Mouse (Mus musculus): ENCODE results near the gene Erc2. TPM values are rescaled to one million over a fixed set of nuclear protein-coding genes. Genes with fewer than 3 reads are reported as not detected.

Gene Erc2
- total RNA-seq, 2 experiments from 2014 or later, result 0.28 to 0.54 TPM

DNA sequence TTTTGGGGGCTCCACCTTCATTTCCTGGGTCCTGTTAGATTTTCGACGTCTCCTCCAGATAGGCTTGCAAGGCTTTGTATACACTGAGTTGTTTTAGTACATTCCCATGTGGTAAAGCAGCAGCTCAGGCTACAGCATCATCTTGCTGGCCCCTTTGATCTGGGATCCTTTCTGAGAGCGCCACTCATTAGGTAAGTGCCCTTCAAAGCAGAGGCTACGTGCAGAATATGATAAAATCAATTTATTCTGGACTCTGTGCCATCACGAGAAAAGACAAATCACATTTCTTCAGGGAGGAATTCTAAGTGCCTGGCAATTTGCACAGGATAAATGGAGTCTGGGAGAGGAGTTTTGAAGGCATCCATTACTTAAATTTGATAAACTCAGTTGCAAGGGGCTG, 525.0 kb downstream of the Erc2 start:
- intact Hi-C loops (cut with DNase I), result no loop called here
- no peak for DNase-seq

DNA sequence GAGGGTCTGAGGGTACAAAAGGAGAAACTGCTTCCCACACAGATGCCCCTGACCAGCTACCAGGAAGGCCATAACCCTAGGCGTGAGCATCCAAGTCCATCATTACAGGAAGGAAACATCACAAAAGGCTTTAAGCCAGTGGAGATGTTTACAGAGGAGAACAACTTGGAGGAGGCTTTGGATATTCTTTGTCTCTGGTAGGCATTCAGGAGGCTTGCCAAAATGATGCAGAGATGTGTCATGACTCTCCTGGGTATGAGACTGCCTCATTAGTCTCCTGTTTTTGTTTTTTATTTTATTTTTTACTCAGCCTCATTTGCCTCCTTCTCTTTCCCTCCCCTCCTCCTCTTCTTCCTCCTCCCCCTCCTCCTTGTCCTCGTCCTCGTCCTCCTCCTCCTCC, 528.7 kb downstream of the Erc2 start:
- no peak for DNase-seq

DNA sequence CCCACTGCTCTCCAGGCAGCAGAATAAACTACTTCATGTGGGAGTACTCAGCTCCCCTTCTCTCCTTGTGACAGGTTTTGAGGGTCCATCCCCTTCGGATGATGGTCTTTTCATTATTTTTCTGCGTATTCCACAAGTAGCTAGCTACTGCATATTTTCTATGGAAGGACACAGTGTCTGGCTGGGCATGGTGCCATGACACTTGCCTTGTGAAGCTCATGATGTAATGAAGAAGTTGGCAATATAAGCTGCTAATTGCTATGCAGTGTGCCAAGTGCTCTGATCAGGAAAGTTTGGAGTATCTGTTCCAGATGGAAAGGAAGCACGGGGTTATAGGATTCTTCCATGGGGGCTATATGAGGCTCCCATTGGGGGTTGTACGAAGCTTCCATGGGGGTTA, 533.5 kb downstream of the Erc2 start:
- peak in 1 of 2 experiments; percentile 24 for DNase-seq
- intact Hi-C loops (cut with DNase I), result no loop called here

More for the DNA sequence above, 528.7 kb downstream of the Erc2 start:
- intact Hi-C loops (cut with DNase I), result no loop called here

DNA sequence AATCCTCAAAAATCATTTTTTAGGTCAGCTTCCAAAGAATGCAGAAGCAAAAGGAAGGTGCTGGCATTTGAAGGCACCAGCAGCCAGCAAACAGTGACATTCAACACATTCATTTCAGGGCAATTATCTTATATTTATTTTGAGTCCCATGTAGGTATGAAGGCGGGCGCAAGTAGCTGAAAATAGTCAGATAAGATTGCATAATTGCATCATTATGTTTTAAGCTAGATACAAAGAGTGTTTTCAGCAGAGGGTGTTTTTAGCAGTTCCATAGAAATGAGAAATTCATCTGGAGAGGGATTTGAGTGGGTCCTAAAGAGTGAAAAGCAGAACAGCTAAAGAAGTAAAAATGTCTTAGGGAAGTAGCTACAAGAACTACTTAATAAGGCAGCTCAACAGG, 538.6 kb downstream of the Erc2 start:
- no peak for DNase-seq
- intact Hi-C loops (cut with DNase I), result no loop called here

DNA sequence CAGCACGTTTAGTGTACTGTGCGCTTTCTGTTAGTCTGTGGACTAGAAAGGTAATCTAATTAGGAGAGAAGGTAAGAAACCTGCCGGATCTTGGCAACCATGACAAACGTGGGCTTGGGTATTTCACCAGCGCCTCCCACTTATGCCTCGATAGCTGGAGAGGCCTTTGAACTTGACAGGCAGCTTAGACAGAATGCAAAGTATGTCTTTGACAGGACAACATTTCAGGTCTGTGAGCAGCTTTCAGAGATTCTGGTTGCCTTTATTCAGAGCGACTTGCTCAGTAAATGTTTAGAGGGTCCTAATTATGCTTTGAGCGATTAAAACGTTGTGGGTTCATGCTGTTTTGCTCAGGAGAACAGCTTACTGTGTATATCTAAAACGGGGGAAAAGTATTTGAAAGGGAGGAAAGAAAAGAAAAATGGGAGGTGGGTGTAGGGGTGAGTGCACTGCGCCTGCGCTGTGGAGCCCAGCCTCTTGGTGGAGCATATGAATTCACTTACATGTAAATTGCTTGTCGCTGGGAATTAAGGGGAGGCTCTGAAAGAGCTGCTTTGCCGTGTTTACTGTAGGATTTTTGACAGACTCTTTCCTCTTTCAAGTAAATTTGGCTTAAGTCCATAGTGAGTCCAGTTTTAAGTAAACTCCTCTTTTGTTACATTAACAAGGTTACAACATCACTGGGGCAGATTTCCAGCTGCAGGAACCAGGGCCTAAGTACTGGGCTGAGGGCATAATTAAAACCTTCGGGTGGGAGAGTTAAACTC, 542.6 kb downstream of the Erc2 start:
- no peak for DNase-seq
- intact Hi-C loops (cut with DNase I), result no loop called here

DNA sequence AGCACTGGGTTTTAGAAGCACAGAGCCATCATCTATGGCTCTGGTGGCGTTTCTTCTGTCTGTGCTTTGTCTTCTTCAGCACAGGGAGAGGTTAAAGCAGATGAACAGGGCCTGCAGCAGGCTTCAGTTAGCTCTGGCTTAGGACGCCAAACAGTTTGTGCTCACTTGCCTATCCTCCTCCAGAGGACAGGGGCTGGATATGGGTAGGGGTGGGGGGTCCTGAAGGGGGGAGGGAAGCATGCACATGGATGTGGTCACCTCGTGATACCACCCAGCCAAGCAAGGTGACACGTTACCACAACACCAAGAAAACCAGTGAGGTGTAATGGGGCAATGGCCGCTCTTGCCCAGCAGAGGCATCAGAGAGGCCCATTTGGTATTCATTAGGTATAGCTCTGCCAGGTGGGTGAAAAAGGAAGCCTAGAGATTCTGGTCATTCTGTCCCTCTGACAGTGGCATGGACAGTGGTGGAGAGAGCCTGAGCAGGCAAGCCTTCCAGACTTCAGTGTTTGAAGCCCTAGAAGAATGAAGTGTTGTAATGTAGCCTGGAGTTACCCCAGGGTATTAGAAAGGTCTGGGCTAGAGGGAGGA, 543.5 kb downstream of the Erc2 start:
- DNase-seq, result no peak
- intact Hi-C loops (cut with DNase I), result no loop called here

DNA sequence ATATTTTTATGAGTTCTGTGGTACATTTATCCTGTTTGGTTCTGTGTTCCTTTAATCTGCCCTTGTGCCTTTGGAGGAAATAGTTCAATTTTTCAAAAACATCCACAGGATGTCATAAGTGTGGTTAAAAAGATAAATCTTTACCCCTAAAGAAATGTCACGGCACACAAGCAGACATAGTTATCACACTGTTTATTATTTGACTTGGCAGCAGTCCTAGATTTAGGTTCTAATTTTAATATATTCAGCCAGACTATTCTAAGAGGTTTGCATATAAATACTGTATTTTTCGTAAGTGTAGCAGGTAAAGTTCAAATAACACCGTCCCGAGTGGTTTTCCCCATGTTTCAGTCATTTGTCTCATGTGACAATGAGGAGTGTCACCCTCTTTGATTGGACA, 548.5 kb downstream of the Erc2 start:
- intact Hi-C loops (cut with DNase I), result no loop called here
- DNase-seq, result no peak

DNA sequence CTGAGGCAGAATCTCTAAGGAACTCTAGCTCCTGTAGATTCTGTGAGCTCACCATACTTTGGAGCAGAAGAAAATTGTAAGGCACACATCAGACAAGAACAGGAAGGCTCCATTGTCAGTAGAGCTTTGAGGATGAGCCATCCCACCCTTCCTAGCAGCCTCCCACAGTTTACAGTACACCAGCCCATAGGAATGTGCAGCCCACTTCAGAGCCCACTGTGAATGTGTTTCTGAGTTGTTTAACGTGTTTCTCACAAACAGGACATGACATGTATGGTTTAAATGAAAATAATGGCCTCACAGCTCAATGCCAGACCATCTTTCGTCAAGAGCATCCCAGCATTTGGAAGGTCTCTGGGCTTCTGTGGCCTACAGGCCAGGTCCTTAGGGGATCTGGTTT, 549.1 kb downstream of the Erc2 start:
- DNase-seq, result no peak
- intact Hi-C loops (cut with DNase I), result no loop called here

DNA sequence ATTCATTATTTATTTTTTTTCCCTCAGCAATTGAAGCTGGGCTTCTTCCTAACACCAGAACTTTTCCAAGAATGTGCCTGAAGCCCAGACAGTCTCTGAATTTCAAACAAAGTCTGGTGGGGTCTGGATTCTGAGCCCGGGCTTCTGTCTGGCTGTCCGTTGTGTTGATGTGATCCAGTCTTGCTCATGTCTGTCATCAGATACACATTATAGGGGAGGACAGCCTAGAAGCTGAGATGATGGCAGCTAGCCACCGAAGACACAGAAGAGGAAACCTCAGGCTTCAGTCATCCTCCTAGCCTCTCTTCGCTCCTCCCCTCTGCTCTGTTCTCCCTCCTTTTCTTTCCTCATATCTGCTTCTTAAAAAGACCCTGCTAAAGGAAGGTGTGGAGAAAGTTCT, 551.5 kb downstream of the Erc2 start:
- intact Hi-C loops (cut with DNase I), result no loop called here
- DNase-seq, result no peak

DNA sequence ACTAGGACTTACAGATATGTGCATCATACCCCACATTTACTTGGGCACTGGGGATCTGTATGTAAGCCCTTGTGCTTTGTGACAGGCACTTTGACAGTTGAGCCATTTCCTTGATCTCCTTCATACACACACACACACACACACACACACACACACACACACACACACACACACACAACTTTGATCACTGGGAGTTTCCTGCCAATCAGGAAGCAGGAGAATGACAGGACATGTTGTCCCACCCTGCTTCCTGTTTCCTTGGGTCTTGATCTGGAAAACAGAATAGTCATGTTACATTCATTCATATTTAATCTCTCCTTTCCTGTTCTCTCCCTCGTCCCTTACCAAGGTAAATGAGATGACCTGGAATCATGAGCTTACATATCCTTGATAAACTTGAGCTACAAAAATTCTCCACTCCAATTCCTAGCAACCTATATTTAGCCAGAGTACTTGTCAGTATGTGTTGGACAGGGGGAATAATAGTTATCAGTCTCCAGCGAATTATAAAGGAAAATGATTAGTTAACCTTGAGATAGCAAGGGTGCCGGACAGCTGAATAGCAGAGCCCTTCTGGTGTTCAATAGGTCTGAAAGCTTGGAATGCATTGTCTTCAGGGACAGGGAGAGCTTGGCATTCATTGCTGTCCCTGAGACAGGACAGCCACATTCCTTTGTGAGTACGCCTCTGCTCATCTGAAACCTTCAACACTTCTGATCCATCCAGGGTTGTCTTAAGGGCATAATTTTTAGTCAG, 559.0 kb downstream of the Erc2 start:
- intact Hi-C loops (cut with DNase I), result no loop called here

DNA sequence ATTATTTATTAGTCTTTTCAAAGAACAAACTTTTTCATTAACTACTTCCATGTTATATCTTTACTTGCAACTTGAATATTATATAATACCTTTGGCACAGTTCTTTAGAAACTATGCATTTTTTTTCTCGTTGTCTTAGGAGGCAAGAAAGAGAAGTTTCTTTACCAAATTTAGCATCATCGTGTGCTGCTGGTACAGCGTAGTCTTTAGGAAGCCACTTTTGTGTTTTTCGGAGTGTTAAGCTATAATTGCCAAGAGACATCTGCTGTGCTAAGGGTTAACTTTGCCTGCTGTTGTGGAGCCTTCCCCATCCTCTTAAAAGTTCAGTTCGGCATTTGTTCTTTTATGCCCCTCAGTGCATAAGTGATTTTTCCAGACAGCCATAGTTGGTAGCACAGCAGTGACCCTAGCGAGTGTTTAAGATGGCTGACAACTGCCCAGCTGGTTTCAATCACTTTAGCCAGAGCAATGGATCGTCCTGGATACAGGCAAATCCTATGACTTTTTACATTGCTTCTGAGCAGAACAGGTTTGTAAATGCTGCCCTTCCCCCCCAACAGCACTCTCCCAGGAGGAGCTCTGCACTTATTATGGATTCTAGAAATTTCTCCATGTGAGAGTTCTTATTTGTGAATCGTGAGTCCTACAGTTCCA, 570.6 kb downstream of the Erc2 start:
- DNase-seq, result no peak
- intact Hi-C loops (cut with DNase I), result no loop called here

More for the DNA sequence above, 559.0 kb downstream of the Erc2 start:
- DNase-seq, result no peak

DNA sequence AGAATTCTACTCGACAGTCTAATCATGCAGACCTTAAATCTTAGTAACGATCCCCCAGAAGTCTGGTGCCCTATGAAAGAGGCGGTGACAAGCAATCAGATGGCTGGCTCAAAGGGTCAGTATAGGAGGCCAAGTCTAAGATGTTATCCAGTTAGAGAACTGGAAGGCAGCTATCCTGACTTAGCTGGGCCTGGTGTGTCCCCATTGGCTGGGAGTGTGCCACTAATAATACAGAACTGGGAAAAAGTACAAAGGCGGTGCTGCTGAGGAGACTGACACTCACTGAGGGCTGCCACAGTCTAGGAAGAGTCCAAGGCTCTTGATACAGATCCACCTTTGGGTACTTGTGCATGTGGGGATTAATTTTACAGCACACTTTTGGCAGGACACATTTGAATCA, 581.6 kb downstream of the Erc2 start:
- intact Hi-C loops (cut with DNase I), result no loop called here
- no peak for DNase-seq

DNA sequence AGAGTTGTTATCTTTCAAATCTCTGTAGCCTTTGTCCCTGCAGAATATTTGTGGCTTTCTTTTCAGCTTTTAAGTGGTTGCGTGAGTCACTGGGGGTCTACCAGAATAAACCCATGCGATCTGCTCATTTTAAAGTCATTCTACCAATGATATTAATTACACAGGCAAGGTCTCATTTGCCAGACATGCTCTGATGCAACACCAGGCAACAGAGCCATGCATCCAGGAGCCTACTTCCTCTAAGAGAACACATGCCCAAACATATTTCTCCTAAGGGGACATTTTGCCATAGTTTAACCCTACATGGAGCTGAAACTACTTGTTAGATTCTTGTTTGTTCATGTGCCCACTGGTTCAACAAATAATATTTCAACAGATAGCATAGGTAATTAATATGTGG, 584.1 kb downstream of the Erc2 start:
- DNase-seq, result no peak

DNA sequence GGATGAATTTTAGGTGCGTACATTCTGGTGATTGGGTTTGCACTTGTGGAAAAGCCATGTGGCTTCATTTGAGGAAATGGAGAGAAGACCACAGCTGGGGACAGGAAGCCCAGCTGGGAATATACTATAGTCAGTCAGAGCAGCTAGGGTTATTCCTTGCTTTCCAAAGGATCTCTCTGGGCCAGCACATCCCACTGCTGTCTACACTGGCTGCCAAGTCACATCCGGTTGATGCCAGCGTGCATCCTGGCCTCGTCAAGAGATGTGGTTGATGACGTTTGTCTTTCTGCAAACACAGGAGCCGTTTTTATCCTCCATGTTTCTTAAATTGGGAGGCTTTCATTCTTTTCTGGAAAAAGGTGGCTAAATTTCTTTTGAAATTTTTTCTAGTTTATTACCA, 603.3 kb downstream of the Erc2 start:
- no peak for DNase-seq
- intact Hi-C loops (cut with DNase I), result no loop called here

More for the DNA sequence above, 584.1 kb downstream of the Erc2 start:
- intact Hi-C loops (cut with DNase I), result no loop called here

DNA sequence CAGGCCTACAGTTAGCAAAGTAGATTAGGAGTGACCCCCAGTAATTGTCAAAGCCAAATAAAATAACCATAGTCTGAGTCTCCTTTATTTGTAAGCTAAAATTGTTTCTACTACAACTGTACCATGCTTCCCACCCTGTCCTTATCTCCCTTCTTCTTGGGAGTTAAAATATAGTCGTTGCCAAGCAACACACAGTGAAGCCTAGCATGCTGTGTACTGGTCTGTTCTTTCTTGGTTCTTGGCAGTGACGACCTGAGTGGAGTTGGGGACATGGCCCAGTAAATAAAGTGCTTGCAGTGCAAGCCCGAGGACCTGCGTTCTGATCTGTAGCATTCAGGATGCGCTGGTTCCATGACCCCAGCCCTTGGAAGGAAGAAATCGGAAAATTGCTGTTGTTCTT, 608.3 kb downstream of the Erc2 start:
- intact Hi-C loops (cut with DNase I), result no loop called here
- DNase-seq, result no peak

DNA sequence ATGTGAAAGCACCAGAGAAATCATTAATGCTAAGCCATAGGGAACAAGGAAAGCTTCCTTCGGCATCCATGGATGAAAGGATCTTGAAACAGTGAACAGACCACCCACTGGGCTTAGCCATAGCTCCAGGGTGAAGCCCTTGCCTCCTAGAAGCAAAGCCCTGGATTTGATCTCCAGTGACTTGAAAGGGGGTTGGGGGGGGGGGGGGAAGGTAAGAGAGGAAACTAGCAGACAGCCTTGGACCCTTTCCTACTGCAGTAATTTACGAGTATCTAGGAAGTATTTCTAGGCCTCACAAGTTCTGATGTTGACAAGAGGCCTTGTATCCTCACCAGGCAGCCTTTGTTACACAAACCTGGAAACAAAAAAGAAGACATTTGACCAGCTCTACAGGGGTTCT, 609.0 kb downstream of the Erc2 start:
- intact Hi-C loops (cut with DNase I), result no loop called here
- no peak for DNase-seq

DNA sequence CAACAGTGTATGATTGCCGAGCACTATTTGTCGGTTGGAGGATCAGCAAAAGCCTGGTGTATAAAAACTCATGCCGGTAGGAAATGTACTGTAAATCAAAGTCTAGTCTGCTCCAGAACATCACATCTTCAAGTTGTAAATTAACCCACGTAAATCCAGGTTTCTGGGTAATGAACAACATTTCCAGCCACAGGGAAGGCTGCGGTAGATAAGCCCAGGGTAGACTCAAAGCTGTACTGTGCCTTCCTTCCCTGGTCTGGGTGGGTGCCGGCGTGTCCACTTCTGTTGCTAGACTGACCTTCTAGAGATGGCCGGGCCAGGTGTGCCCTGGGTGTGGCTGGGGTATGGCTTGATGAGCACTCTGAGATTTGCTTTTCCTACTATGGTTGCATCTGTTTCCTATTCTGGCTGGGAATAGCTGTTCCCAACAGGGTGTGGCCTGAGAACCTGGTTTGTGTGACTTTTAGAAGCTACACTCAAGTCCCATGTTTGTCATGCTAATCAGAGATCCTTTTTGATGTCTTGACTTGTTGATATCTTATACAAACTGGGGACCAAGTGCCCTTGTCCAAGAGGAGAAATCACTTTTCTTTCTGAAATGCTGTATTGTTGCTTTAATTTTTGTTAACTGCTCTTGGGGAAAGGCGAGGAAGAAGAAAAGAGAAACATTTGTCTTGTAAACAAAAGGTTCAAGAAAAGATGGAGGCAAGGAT, 616.3 kb downstream of the Erc2 start:
- intact Hi-C loops (cut with DNase I), result no loop called here
- DNase-seq, result no peak

DNA sequence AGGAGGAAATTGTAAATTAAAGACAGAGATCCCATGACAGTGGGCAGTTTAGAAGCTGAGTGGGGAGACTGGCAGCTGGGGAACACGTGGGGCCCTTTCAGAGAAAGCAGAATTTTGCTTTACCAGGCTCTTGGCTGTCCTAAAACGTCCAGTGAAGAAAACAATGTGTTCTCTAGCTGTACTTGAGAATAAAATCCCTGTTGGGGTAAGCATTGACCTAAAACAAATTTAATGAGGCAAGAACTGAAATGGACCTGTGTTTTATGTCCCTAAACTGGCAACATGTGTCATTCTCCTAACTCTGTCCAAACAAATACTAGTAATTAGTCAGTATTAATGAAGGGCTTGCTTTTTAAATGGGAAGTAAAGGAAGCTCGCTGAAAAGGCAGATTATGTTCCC, 617.9 kb downstream of the Erc2 start:
- intact Hi-C loops (cut with DNase I), result no loop called here
- no peak for DNase-seq

DNA sequence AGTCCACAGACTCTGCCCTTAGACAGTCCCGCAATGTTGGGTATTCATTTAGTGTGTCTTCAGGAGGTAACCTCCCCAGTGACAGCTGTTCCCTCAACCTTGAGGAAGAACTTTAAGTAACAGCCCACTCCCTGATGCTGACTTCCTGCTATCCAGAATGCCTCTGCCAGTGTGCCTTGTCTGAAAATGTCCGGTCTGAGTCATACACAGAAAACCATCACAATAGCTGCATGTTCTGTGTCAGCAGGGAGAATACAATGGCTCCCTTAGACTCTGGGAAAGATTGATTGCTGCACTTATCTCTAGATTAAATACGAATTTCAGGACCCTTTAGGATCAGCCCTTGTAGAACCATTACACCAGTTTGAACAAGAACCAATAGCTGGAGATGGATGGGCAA, 620.5 kb downstream of the Erc2 start:
- intact Hi-C loops (cut with DNase I), result no loop called here
- no peak for DNase-seq

DNA sequence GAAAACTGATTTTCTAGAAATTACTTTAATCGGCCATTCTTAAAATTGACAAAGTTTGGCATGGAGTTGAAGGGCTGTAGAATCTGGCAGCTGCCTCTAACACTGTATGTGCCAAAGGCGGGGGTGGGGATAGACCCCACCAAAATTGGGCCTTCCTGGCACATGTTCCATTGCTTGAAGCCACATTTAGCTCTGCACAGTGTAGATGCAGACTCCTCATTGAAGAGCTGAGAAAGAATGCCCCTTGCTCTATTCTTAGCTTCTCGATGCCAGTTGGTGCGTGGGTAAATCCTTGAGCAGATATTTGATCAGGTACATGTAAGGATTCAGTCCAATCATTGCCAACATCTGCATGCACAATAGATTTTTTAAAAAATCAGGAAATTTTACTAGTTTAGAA, 621.2 kb downstream of the Erc2 start:
- intact Hi-C loops (cut with DNase I), result no loop called here
- no peak for DNase-seq

DNA sequence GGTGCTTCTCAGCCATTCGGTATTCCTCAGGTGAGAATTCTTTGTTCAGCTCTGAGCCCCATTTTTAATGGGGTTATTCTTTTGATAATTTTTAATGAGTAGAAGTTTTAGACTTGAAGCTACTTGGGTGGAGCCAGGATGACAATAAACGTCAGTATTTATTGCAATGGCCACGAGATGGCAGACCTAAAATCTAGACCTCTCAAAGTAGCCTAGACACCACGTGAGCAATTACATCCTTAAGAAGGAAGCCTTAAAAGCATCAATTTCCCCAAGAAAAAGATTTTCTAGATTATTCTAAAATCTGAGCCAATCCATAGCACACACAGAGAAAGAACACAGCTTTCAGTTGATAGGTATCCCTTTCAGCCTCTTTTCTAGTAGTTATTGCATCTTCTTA, 640.5 kb downstream of the Erc2 start:
- no peak for DNase-seq
- intact Hi-C loops (cut with DNase I), result loop anchor here (5.0 kb wide), 1 partner anchor 245 kb away; no protein-coding TSS in a partner anchor
